Mouse (Mus musculus) kidney, embryonic 14.5 days (tissue): ENCODE measurements around the gene Mafb. TPM values are rescaled to one million over a fixed set of nuclear protein-coding genes. Genes with fewer than 3 reads are reported as not detected.

Experiments
- ATAC-seq: fragments of 200-750 bp; cut with Nextera tagmentation; 2 replicates; pipeline ENCODE4 v1.8.0; 2017; ENCODE audit warnings: moderate number of reproducible peaks, mild to moderate bottlenecking, moderate TSS enrichment, moderate library complexity; ENCODE audit not compliant: low FRiP score, low TSS enrichment
- H3K27ac ChIP-seq: fragments of 300-500 bp; sonication (generic); 2 replicates; pipeline ENCODE4 v1.5.1; 2014; ENCODE audit warnings: low read depth, mild to moderate bottlenecking, low read length, moderate library complexity, mixed read lengths
- H3K27me3 ChIP-seq: fragments of 300-500 bp; sonication (generic); 2 replicates; pipeline ENCODE4 v1.6.1; 2014; ENCODE audit warnings: mild to moderate bottlenecking, low read length; ENCODE audit not compliant: control insufficient read depth, insufficient read depth
- H3K36me3 ChIP-seq: fragments of 300-500 bp; sonication (generic); 2 replicates; pipeline ENCODE4 v1.6.1; 2014; ENCODE audit warnings: low read length, mixed read lengths; ENCODE audit not compliant: control insufficient read depth, insufficient read depth
- H3K4me1 ChIP-seq: fragments of 300-500 bp; sonication (generic); 2 replicates; pipeline ENCODE4 v1.6.1; 2014; ENCODE audit warnings: low read length, mixed read lengths; ENCODE audit not compliant: control insufficient read depth, insufficient read depth
- H3K4me2 ChIP-seq: fragments of 300-500 bp; sonication (generic); replicated peaks from 2 replicates; pipeline ENCODE4 v1.6.1; 2014; ENCODE audit warnings: low read depth, mild to moderate bottlenecking, low read length
- H3K4me3 ChIP-seq: fragments of 300-500 bp; sonication (generic); 2 replicates; pipeline ENCODE4 v1.5.1; 2014; ENCODE audit warnings: mild to moderate bottlenecking, low read length
- H3K9ac ChIP-seq: fragments of 300-500 bp; sonication (generic); 2 replicates; pipeline ENCODE4 v1.6.1; 2014; ENCODE audit warnings: low read depth, mild to moderate bottlenecking, low read length, moderate library complexity
- H3K9me3 ChIP-seq: fragments of 300-500 bp; sonication (generic); 2 replicates; pipeline ENCODE4 v1.6.1; 2016; ENCODE audit warnings: low read length; ENCODE audit not compliant: control insufficient read depth
- WGBS: fragments of 180-500 bp; shearing (Covaris S2); extraction: QIAGEN DNeasy Blood & Tissue Kit; methylation state at CpG from one replicate; pipeline ENCODE4 v1.1.7; 2014; 5-methylcytosine and 5-hydroxymethylcytosine counted together
- polyA plus RNA-seq: library from polyadenylated mRNA; unstranded; fragments of >200 nt; fragmentation: Nextera tagmentation; extraction: Ambion mirVana; gene quantifications from 2 replicates; pipeline ENCODE4 v1.2.1, GENCODE M21; 2014

Mafb gene
- polyA plus RNA-seq, 1 experiment from 2014 or later: 33.2 TPM

GRCm38 (mm10) chr2:160357442-160357841 is 9.4 kb downstream of the Mafb start:
- Histone ChIP-seq H3K4me2 (no peak overlapping the region), H3K4me3 (no peak overlapping the region), H3K9me3 (no peaks in the 10 kb centered on the region), H3K27ac (no peak overlapping the region), H3K27me3 (peaks cover 36% of the 10 kb centered on the region), H3K9ac (no peak overlapping the region), H3K36me3 (no peaks in the 10 kb centered on the region), H3K4me1 (no peaks in the 10 kb centered on the region)
- 20% methylated on average over 4 of the region's 4 CpGs for WGBS
- peak; percentile 55; the same call in 1 of the 2 replicates for ATAC-seq

DNA sequence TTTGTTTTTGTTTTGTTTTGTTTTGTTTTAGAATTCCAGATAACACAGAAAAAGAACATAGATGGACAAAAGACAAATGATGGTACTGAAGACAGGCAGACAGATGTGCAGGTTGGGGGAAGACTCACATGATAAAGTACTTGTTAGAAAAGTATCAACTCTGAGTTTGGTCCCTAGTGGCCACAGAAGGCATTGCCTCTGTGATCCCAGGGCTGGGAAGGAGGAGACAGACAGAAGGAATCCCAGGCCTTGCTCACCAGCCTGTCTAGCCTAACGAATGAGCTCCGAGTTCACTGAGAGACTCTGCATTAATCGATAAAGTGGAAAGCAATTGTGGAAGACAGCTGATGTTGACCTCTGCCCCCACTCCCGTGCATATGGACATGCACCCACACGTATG is 10.7 kb downstream of the Mafb start:
- Histone ChIP-seq H3K4me2 (no peak overlapping the region), H3K9me3 (no peaks in the 10 kb centered on the region), H3K4me3 (no peak overlapping the region), H3K27me3 (peaks cover 23% of the 10 kb centered on the region), H3K9ac (no peak overlapping the region), H3K4me1 (no peaks in the 10 kb centered on the region), H3K36me3 (no peaks in the 10 kb centered on the region), H3K27ac (no peak overlapping the region)
- ATAC-seq: no peak
- 61% methylated on average over 5 of the region's 5 CpGs for WGBS

GRCm38 (mm10) chr2:160354319-160354718 is 12.5 kb downstream of the Mafb start:
- Histone ChIP-seq H3K27ac (no peak overlapping the region), H3K9ac (no peak overlapping the region), H3K4me2 (no peak overlapping the region), H3K27me3 (peaks cover 10% of the 10 kb centered on the region), H3K36me3 (no peaks in the 10 kb centered on the region), H3K9me3 (no peaks in the 10 kb centered on the region), H3K4me1 (0 out of 2 replicates have a peak, but pooled peaks cover 3% of the 10 kb centered on the region), H3K4me3 (no peak overlapping the region)
- 68% methylated on average over 2 of the region's 2 CpGs for WGBS
- ATAC-seq: no peak

GRCm38 (mm10) chr2:160353581-160353980 is 13.3 kb downstream of the Mafb start:
- no peak overlapping the region for H3K4me3 ChIP-seq
- ATAC-seq: peak; percentile 28; the same call in 1 of the 2 replicates
- no peak overlapping the region for H3K9ac ChIP-seq
- H3K4me2 ChIP-seq: no peak overlapping the region
- no peaks in the 10 kb centered on the region for H3K9me3 ChIP-seq
- H3K36me3 ChIP-seq: no peaks in the 10 kb centered on the region
- H3K27ac ChIP-seq: no peak overlapping the region
- 0 out of 2 replicates have a peak, but pooled peaks cover 8% of the 10 kb centered on the region for H3K4me1 ChIP-seq
- 53% methylated on average over 2 of the region's 2 CpGs for WGBS
- peaks cover 3% of the 10 kb centered on the region for H3K27me3 ChIP-seq

GRCm38 (mm10) chr2:160351038-160351574 is 15.8 kb downstream of the Mafb start:
- Histone ChIP-seq H3K4me2 (no peak overlapping the region), H3K9ac (no peak overlapping the region), H3K36me3 (no peaks in the 10 kb centered on the region), H3K27me3 (peaks cover 3% of the 10 kb centered on the region), H3K9me3 (no peaks in the 10 kb centered on the region), H3K4me3 (no peak overlapping the region), H3K27ac (no peak overlapping the region), H3K4me1 (0 out of 2 replicates have a peak, but pooled peaks cover 8% of the 10 kb centered on the region)
- WGBS: 39% methylated on average over 8 of the region's 8 CpGs
- no peak for ATAC-seq

GRCm38 (mm10) chr2:160349578-160349977 is 17.3 kb downstream of the Mafb start:
- WGBS: 50% methylated on average over 4 of the region's 4 CpGs
- no peaks in the 10 kb centered on the region for H3K36me3 ChIP-seq
- no peak for ATAC-seq
- 0 out of 2 replicates have a peak, but pooled peaks cover 8% of the 10 kb centered on the region for H3K4me1 ChIP-seq
- H3K4me3 ChIP-seq: no peak overlapping the region
- H3K27ac ChIP-seq: no peak overlapping the region
- H3K9ac ChIP-seq: no peak overlapping the region
- H3K27me3 ChIP-seq: no peaks in the 10 kb centered on the region; the same call in 1 of the 2 replicates
- no peaks in the 10 kb centered on the region for H3K9me3 ChIP-seq
- no peak overlapping the region for H3K4me2 ChIP-seq

DNA sequence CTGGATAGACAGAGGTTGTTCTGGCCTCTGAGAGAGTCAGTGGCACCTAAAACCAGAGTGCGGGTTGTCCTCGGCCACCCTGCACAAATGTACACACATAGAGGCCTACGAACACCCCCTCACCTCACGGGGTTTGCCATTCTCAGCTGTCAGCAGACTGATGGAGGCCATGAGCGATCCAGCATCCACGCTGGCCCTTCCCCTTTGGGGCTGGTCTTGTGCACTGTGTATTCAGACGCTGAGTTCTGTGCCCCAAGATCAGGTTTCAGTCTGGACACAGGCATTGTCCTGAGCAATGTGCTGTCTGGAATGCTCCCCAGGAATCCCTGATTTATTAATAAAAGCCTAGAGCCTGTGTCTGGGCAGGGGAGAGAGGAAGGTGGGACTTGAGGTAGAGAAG is 18.1 kb downstream of the Mafb start:
- ATAC-seq: peak; percentile 72; the same call in 1 of the 2 replicates
- H3K4me3 ChIP-seq: no peak overlapping the region
- WGBS: 31% methylated on average over 7 of the region's 7 CpGs

GRCm38 (mm10) chr2:160348072-160348604 is 18.7 kb downstream of the Mafb start:
- no peak for ATAC-seq
- 0 out of 2 replicates have a peak, but pooled peaks cover 8% of the 10 kb centered on the region for H3K4me1 ChIP-seq
- no peak overlapping the region for H3K9ac ChIP-seq
- 53% methylated on average over 4 of the region's 4 CpGs for WGBS
- no peaks in the 10 kb centered on the region; the same call in 1 of the 2 replicates for H3K27me3 ChIP-seq
- H3K27ac ChIP-seq: no peak overlapping the region
- H3K9me3 ChIP-seq: no peaks in the 10 kb centered on the region
- H3K4me2 ChIP-seq: no peak overlapping the region
- H3K4me3 ChIP-seq: no peak overlapping the region
- no peaks in the 10 kb centered on the region for H3K36me3 ChIP-seq

More for the DNA sequence above, 18.1 kb downstream of the Mafb start:
- Histone ChIP-seq H3K27me3 (no peaks in the 10 kb centered on the region; the same call in 1 of the 2 replicates), H3K4me1 (0 out of 2 replicates have a peak, but pooled peaks cover 8% of the 10 kb centered on the region), H3K27ac (no peak overlapping the region), H3K9ac (no peak overlapping the region), H3K9me3 (no peaks in the 10 kb centered on the region), H3K4me2 (no peak overlapping the region), H3K36me3 (no peaks in the 10 kb centered on the region)

DNA sequence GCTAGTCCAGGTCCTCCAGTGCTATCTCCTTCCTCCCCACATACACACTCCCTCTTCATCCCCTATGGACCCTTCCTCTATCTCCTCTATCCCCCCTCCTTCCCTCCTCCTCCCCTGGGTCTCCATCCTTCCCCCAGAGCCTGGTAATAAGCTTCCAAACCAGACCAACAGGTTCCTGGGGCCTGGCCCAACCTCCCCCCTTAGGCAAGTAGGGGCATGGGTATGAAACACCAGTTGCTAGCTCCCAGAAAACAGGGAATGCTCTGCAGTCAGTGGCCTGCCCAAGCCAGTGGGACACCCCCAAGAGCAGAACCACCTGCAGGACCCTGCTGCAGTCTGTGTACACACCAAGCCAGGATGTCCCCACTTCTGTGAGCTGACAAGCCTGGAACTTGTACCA is 21.2 kb downstream of the Mafb start:
- Histone ChIP-seq H3K4me1 (0 out of 2 replicates have a peak, but pooled peaks cover 8% of the 10 kb centered on the region), H3K27me3 (no peaks in the 10 kb centered on the region), H3K9me3 (no peaks in the 10 kb centered on the region), H3K36me3 (no peaks in the 10 kb centered on the region), H3K4me2 (no peak overlapping the region), H3K27ac (no peak overlapping the region), H3K4me3 (no peak overlapping the region), H3K9ac (no peak overlapping the region)
- no peak for ATAC-seq
